Mouse (Mus musculus): Measurements from ENCODE around the gene Pafah1b2. TPM values are rescaled to one million over a fixed set of nuclear protein-coding genes. Genes with fewer than 3 reads are reported as not detected.

Pafah1b2 gene
- polyA plus RNA-seq (2015; fragmentation: Nextera tagmentation; extraction: Ambion mirVana), result 61.2 and 65.7 TPM in 2 replicates

DNA sequence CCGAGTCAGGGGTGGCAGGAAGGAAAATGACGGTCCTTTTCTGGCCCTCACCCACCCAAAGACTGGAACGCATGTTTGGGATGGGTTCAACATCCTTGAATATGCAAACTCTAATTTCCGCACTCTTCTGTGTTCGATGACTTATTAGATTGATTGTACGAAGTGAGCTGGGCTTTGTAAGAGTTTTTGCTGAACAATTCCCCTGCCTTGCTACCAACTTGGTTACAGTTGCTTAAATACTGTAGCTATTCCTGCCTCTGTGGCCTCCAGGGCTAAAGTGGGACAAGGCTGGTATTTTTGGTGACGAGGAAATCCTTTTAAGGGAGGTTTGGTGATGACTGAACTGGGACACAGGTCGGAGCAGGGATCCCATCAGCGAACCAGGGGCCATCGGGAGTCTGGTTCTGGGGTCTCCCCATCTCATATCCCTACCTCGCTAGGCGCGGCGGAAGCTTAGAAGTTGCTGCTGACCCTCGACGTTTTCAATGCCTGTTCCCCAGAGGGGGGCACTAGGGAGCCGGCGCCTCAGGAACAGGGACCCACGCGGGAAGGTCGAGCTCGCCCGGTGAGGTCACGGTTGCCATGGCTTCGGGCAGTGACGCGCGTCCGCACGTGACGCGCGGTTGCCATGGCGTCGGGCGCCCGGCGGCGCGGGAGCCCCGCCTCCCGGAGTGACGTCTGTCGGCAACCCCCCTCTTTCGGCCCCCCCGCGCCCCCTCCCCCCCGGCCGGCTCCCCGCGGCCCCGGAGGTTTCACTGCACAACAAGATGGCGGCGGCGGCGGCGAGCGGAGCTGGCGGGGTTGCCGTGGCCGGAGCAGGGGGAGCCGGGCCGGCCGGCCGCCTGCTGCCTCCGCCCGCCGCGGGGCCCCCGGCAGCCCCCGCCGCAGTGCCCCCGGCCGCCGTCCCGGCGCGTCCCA lies at the start of gene Pafah1b2, which contains the start of gene Sik3:
Gene Pafah1b2, minus strand, starts transcription at position 600 of the 918 bp plus-strand sequence.
Gene Sik3, plus strand, starts transcription at position 730 of the 918 bp plus-strand sequence.
- peak; percentile 70 for ATAC-seq (ENCODE audit: insufficient read depth)
- Histone ChIP-seq H3K27ac (replicated peaks) (peak within 1 kb of the TSS; percentile 83), H3K36me3 (replicated peaks) (no peaks in the 10 kb centered on the region), H3K27me3 (no peaks in the 10 kb centered on the region), H3K4me3 (replicated peaks) (peak within 1 kb of the TSS; percentile 90), H3K4me1 (replicated peaks) (peaks cover 76% of the 10 kb centered on the region), H3K9me3 (replicated peaks) (no peaks in the 10 kb centered on the region), H3K4me2 (peak within 1 kb of the TSS; percentile 97), H3K9ac (peak within 1 kb of the TSS; percentile 85)
- 2% methylated on average over 67 of the region's 78 CpGs for WGBS (ENCODE audit: insufficient replicate concordance)

DNA sequence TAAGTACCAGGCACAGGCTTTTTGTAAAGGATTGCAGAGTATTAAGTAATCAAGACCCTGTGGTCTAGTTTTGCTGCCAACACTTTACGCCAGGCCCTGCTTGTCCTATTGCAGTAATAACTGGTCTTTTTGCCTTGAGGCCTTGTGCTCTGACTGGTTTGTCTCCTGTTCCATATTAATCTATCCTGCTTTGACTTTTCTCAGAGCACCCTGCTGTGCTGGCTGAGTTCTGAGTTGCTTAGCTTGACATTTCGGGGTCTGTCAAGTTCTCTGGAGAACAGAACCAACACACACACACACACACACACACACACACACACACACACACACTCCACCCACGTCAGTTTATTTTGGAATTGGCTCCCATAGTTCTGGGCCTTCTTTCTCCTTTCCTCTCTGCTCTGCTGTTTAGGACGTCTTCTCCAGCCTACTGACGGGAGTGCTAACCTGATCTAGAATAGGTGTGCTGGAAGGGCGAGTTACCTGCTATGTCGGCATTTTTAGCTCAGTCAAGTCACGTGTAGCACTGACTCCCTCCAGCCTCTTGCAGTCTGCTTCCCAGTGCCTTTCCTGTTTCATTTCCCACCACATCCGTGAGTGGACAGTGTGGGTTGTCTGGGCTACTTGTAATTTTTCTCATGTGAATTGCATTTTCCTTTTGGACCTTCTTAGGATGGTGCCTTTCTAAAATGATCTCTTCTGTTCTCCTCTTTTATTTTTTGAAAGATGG lies 49.4 kb upstream of the Pafah1b2 start:
- H3K36me3 ChIP-seq (replicated peaks), result no peaks in the 10 kb centered on the region
- H3K27ac ChIP-seq (replicated peaks), result no peak overlapping the region
- H3K27me3 ChIP-seq, result no peaks in the 10 kb centered on the region
- H3K9me3 ChIP-seq (replicated peaks), result no peaks in the 10 kb centered on the region
- H3K4me2 ChIP-seq, result no peak overlapping the region
- no peak overlapping the region for H3K9ac ChIP-seq
- H3K4me3 ChIP-seq (replicated peaks), result no peak overlapping the region
- peaks cover 18% of the 10 kb centered on the region for H3K4me1 ChIP-seq (replicated peaks)
- 62% methylated on average over 9 of the region's 9 CpGs for WGBS (ENCODE audit: insufficient replicate concordance)
- ATAC-seq (ENCODE audit: insufficient read depth), result no peak

DNA sequence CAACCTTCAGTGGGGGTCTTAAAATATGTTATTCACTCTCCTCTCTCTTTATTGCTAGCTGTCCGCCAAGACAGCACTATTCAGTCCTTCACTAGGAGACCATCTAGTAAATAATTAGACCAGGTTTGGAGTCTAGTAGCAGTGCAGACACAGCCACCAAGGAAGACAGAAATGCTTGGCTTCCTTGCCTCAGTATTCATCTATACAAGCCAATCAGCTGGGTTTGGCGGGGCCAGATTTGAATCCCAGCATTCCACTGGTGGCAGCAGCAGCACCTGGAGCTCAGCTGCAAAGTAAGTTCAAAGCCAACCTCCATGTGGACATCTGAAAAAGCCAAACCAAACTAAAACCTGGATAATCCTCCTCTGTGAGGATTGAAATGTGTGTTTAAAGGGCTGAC lies 47.8 kb upstream of the Pafah1b2 start:
- Histone ChIP-seq H3K4me3 (replicated peaks) (no peak overlapping the region), H3K27me3 (no peaks in the 10 kb centered on the region), H3K4me2 (no peak overlapping the region), H3K9me3 (replicated peaks) (no peaks in the 10 kb centered on the region), H3K9ac (no peak overlapping the region), H3K36me3 (replicated peaks) (no peaks in the 10 kb centered on the region), H3K4me1 (replicated peaks) (peaks cover 8% of the 10 kb centered on the region; the same call in 1 of the 2 replicates), H3K27ac (replicated peaks) (no peak overlapping the region)
- 65% methylated on average over 2 of the region's 2 CpGs for WGBS (ENCODE audit: insufficient replicate concordance)
- no peak for ATAC-seq (ENCODE audit: insufficient read depth)

DNA sequence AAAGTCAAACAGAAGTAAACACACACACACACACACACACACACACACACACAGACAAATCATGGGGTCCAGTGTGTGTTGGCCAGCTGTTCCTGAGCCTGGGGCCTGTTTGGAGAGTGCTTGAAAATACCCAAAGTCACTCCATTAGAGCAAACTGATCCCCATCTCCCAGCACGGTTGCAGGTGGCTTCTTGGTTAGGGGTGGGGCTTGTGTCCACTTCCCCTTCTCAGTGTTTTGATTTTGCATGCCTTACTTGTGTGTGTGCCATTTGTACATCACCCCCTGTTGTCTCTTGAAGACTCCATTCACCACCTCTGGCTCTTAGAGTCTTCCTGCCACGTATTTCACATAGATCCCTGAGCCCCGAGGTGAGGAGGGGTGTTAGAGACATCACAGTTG lies 45.6 kb upstream of the Pafah1b2 start:
- H3K36me3 ChIP-seq (replicated peaks), result no peaks in the 10 kb centered on the region
- H3K27me3 ChIP-seq, result no peaks in the 10 kb centered on the region
- H3K9ac ChIP-seq, result no peak overlapping the region
- H3K27ac ChIP-seq (replicated peaks), result no peak overlapping the region
- 49% methylated on average over 3 of the region's 3 CpGs for WGBS (ENCODE audit: insufficient replicate concordance)
- H3K4me2 ChIP-seq, result no peak overlapping the region
- no peaks in the 10 kb centered on the region for H3K9me3 ChIP-seq (replicated peaks)
- ATAC-seq (ENCODE audit: insufficient read depth), result no peak
- H3K4me3 ChIP-seq (replicated peaks), result no peak overlapping the region
- H3K4me1 ChIP-seq (replicated peaks), result peaks cover 9% of the 10 kb centered on the region; the same call in 1 of the 2 replicates

DNA sequence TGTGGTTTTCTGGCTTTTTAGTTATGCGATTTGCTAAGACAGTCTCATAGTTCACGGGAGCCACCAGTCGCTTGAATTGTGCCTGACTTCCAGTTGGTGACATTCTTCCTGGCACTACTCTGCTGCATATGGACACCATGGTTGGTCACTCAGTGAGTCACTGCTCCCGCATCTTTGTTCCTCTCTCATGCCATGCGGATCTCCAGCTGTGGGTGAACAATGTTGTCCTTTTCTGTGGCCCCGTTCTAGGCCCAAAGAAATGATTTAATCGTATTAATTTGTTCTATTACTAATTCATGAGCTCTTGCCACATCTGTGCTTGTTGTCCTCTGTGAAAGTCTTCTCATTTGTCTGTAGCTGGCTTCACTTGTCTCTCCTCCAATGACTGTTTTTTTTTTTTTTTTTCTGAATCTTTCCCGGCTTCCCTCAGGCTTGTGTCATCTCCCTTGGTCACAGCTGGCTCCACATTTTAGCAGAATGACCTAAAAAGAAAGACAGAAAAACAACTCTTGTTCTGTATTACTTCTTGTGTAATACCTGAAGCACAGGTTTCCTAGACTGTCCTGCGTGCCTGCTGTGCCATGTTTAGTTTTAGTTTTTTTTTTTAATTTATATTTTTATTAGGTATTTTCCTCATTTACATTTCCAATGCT lies 40.6 kb upstream of the Pafah1b2 start:
- H3K27ac ChIP-seq (replicated peaks), result no peak overlapping the region
- no peak for ATAC-seq (ENCODE audit: insufficient read depth)
- peaks cover 23% of the 10 kb centered on the region for H3K4me1 ChIP-seq (replicated peaks)
- H3K36me3 ChIP-seq (replicated peaks), result no peaks in the 10 kb centered on the region
- H3K4me2 ChIP-seq, result no peak overlapping the region
- H3K9me3 ChIP-seq (replicated peaks), result no peaks in the 10 kb centered on the region
- H3K27me3 ChIP-seq, result no peaks in the 10 kb centered on the region
- no peak overlapping the region for H3K9ac ChIP-seq
- 74% methylated on average over 9 of the region's 9 CpGs for WGBS (ENCODE audit: insufficient replicate concordance)
- H3K4me3 ChIP-seq (replicated peaks), result no peak overlapping the region

DNA sequence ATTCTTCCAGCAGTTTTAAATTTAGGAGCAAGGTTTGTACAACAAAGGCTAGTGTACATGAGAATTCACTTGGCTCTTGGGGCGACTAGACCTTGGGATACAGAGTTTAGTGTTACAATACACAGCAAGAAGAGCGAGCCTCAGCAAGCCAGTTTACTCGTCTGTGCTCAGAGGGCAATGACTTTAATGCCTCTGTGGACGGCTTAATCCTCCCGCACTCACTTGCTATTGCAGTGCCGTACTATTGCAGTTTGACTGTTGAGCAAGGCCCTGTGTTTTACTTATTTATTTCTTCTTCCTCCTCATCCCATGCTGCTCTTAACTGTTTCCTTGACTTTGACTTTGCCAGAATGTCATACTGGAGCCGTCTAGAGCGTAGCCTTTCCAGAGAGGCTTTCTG lies 37.7 kb upstream of the Pafah1b2 start:
- Histone ChIP-seq H3K9me3 (replicated peaks) (no peaks in the 10 kb centered on the region), H3K9ac (no peak overlapping the region), H3K27ac (replicated peaks) (no peak overlapping the region), H3K4me1 (replicated peaks) (peaks cover 23% of the 10 kb centered on the region), H3K36me3 (replicated peaks) (no peaks in the 10 kb centered on the region), H3K4me2 (no peak overlapping the region), H3K27me3 (no peaks in the 10 kb centered on the region), H3K4me3 (replicated peaks) (no peak overlapping the region)
- no peak for ATAC-seq (ENCODE audit: insufficient read depth)
- WGBS (ENCODE audit: insufficient replicate concordance), result 71% methylated on average over 8 of the region's 8 CpGs

DNA sequence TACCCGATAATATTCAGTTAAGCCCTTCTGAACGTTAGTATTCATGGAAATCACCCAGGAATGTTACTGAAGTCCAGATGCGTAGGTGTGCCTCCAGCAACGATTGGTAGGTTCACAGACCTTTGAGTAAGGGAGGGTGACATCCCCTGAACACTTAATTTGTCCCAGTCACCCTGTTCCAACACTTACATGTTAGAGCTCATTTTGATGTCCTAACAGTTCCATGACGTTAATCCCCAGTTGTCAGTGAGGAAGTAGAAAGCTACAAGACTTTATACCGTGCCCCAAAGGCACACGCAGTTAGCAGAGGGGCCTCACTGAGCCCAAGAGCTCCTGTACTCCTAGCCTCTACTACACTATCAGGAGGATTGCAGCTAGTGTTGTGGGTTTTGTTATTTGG lies 37.0 kb upstream of the Pafah1b2 start:
- no peak overlapping the region for H3K27ac ChIP-seq (replicated peaks)
- H3K36me3 ChIP-seq (replicated peaks), result no peaks in the 10 kb centered on the region
- peaks cover 23% of the 10 kb centered on the region for H3K4me1 ChIP-seq (replicated peaks)
- H3K9me3 ChIP-seq (replicated peaks), result no peaks in the 10 kb centered on the region
- no peaks in the 10 kb centered on the region for H3K27me3 ChIP-seq
- no peak overlapping the region for H3K9ac ChIP-seq
- H3K4me2 ChIP-seq, result no peak overlapping the region
- no peak overlapping the region for H3K4me3 ChIP-seq (replicated peaks)
- WGBS (ENCODE audit: insufficient replicate concordance), result 39% methylated on average over 7 of the region's 7 CpGs
- no peak for ATAC-seq (ENCODE audit: insufficient read depth)

DNA sequence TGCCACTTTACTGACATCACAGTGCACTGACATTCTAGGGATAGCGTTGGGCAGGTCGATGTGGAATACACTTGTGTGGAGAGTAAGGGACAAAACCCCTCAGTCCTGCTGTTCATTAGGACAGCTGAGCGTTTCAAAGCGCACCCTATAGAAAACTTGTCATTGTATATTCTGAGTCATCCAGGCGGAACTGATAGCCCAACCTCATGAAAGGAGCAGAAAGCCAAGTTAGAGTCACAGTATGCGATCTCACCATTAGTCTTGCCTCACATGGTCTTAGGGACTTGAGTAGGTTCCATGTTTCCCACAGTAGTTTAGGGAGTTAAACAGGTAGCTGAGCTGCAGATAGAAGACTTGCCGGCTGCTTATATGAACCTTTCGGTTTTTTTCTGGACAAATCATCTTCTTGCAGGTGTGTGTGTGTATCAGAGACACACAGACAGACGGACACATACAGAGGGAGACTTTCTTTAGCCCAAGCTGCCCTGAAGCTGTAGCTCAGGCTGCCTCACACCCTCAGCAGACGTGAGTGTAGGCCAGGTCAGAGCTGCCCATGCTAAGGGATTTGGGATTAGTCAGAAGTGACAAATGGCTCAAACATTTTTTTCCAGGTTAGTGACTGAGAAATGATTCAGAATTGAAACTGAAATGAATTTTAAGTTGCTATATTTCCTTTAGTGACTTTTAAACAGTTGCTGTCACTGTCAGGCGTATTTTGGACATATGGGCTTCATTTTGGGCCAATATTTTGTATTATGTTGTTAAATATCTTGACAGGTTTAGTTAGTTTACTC lies 34.4 kb upstream of the Pafah1b2 start:
- Histone ChIP-seq H3K4me2 (no peak overlapping the region), H3K27me3 (no peaks in the 10 kb centered on the region), H3K9ac (no peak overlapping the region), H3K27ac (replicated peaks) (no peak overlapping the region), H3K4me3 (replicated peaks) (no peak overlapping the region), H3K36me3 (replicated peaks) (no peaks in the 10 kb centered on the region), H3K9me3 (replicated peaks) (no peaks in the 10 kb centered on the region), H3K4me1 (replicated peaks) (peaks cover 20% of the 10 kb centered on the region)
- no peak for ATAC-seq (ENCODE audit: insufficient read depth)
- WGBS (ENCODE audit: insufficient replicate concordance), result 72% methylated on average over 11 of the region's 11 CpGs

DNA sequence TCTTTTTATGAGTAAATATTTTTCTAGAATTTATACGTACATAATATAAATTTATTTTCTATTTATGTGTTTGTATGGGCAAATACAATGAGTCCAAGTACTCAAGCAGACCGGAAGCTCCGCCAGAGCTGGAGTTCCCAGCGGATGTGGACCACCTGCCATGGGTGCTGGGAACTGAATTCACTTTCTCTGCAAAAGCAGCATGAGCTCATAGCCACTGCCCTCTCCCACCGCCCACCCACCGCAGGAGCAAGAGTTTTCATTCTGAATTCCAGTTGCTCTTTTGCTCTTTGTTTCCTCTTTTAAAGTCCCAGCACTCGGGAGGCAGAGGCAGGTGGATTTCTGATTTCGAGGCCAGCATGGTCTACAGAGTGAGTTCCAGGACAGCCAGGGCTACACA lies 31.1 kb upstream of the Pafah1b2 start:
- H3K4me2 ChIP-seq, result no peak overlapping the region
- H3K4me1 ChIP-seq (replicated peaks), result no peaks in the 10 kb centered on the region
- no peak overlapping the region for H3K4me3 ChIP-seq (replicated peaks)
- no peak overlapping the region for H3K27ac ChIP-seq (replicated peaks)
- H3K9ac ChIP-seq, result no peak overlapping the region
- H3K27me3 ChIP-seq, result no peaks in the 10 kb centered on the region
- H3K9me3 ChIP-seq (replicated peaks), result no peaks in the 10 kb centered on the region
- ATAC-seq (ENCODE audit: insufficient read depth), result no peak
- H3K36me3 ChIP-seq (replicated peaks), result no peaks in the 10 kb centered on the region
- WGBS (ENCODE audit: insufficient replicate concordance), result 75% methylated on average over 8 of the region's 8 CpGs

DNA sequence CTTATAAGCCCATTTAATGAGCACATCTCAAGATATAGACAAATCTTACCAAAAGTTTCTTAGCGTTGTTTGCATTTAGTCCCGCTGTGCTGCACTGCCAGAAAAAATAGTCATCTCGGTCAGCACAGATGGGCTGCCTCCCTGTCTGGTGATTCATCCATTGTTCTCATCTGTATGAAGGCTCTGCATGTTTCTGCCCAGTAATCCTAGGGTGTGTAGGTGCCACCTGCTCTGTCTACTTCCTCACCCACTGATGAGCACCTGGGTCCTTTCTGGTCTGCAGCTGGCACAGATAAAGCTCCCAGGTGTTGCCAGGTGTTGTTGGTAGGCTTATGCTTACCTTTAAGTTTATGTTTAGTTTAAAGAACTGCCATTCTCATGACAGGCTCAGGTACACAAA lies 29.9 kb upstream of the Pafah1b2 start:
- WGBS (ENCODE audit: insufficient replicate concordance), result 80% methylated on average over 3 of the region's 3 CpGs
- Histone ChIP-seq H3K4me2 (no peak overlapping the region), H3K4me3 (replicated peaks) (no peak overlapping the region), H3K9ac (no peak overlapping the region), H3K27ac (replicated peaks) (no peak overlapping the region), H3K4me1 (replicated peaks) (peaks cover 6% of the 10 kb centered on the region; the same call in 1 of the 2 replicates), H3K9me3 (replicated peaks) (no peaks in the 10 kb centered on the region), H3K27me3 (no peaks in the 10 kb centered on the region), H3K36me3 (replicated peaks) (no peaks in the 10 kb centered on the region)
- no peak for ATAC-seq (ENCODE audit: insufficient read depth)

All from liver, embryonic 15.5 days (tissue).